Mouse (Mus musculus) heart, adult 2 months (tissue): ENCODE measurements at regions not wholly inside any gene's neighbourhood (a gene's known extent, or its start where the extent isn't known, plus 50 kb on each side); places are given as distances from the start of the nearest gene placed in this dataset.

Experiments used
- DNase-seq, 2 experiments: peaks; one replicate each; pipeline ENCODE4 v3.0.0; 2021
- H3K27ac ChIP-seq: fragments of 200-600 bp; 2 replicates; pipeline ENCODE4 v1.8.1; 2022
- H3K27me3 ChIP-seq: fragments of 200-500 bp; 2 replicates; pipeline ENCODE4 v1.6.1; 2012; ENCODE audit warnings: mild to moderate bottlenecking, low read length, inconsistent platforms, mixed read lengths; ENCODE audit not compliant: control insufficient read depth, insufficient read depth
- H3K36me3 ChIP-seq: fragments of 200-500 bp; 2 replicates; pipeline ENCODE4 v1.6.1; 2012; ENCODE audit warnings: low read length, inconsistent platforms; ENCODE audit not compliant: control insufficient read depth, insufficient read depth
- H3K4me1 ChIP-seq: fragments of 200-500 bp; 2 replicates; pipeline ENCODE4 v1.6.1; 2011; ENCODE audit warnings: low read length; ENCODE audit not compliant: control insufficient read depth, insufficient read depth
- H3K4me3 ChIP-seq: fragments of 200-600 bp; 2 replicates; pipeline ENCODE4 v1.8.1; 2022
- H3K79me2 ChIP-seq: fragments of 200-500 bp; replicated peaks from 2 replicates; pipeline ENCODE4 v1.6.1; 2012; ENCODE audit warnings: mild to moderate bottlenecking, inconsistent platforms, low read length, moderate library complexity, mixed read lengths; ENCODE audit not compliant: control insufficient read depth, insufficient read depth
- H3K9ac ChIP-seq: fragments of 200-500 bp; 2 replicates; pipeline ENCODE4 v1.6.1; 2012; ENCODE audit warnings: low read depth, mild to moderate bottlenecking, control low read depth, inconsistent platforms, low read length, mixed read lengths
- CTCF ChIP-seq: fragments of 200-600 bp; IDR thresholded peaks from 2 replicates; pipeline ENCODE4 v1.8.1; 2022; ENCODE audit warnings: antibody characterized with exemption, mild to moderate bottlenecking, moderate library complexity
- EP300 ChIP-seq: fragments of 200-500 bp; IDR thresholded peaks from 2 replicates; pipeline ENCODE4 v1.6.1; 2011; ENCODE audit warnings: low read depth, low read length, control low read depth; ENCODE audit not compliant: insufficient read depth
- POLR2A ChIP-seq: fragments of 200-500 bp; IDR thresholded peaks from 2 replicates; pipeline ENCODE4 v1.6.1; 2011; ENCODE audit warnings: mild to moderate bottlenecking, low read depth, low read length, control low read depth; ENCODE audit not compliant: insufficient read depth
- WGBS: fragments of 180-500 bp; shearing (Covaris S2); methylation state at CpG from one replicate; pipeline ENCODE4 v1.1.7; 2018; 5-methylcytosine and 5-hydroxymethylcytosine counted together
- intact Hi-C: fragments of 180-260 bp; cut with DNase I; formaldehyde crosslinking; loops from one replicate; pipeline ENCODE4 v1.15.1; 2025

DNA sequence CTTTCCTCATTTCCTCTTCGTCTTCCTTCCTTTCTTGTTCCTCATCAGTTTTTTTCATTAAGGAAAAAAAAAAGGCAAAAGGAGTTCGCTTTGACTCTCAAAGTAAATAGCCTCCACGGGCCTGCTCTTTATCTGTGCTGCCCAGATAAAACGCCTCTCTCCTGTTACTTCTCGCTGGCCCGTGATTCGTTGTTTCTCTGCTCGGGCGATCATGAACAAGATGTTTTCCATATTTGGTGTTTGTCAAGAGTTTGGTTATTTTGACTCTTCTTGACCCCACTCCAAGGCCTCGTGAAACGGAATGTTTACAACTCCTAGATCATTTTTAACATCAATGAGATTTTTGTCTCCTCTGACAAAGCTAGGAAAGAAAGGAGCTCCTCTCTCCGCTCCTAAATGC, 288.4 kb upstream of the Atp5g3 start:
- WGBS = 25% methylated on average over 12 of the region's 12 CpGs
- intact Hi-C loops = no loop called here
- Histone ChIP-seq H3K9ac (no peak overlapping the region), H3K36me3 (no peaks in the 10 kb centered on the region), H3K27me3 (no peaks in the 10 kb centered on the region), H3K4me3 (no peak overlapping the region), H3K27ac (no peak overlapping the region), H3K4me1 (no peaks in the 10 kb centered on the region), H3K79me2 (no peaks in the 10 kb centered on the region)
- TF ChIP-seq EP300 = no peak
- TF ChIP-seq CTCF = no peak
- TF ChIP-seq POLR2A = no peak
- DNase-seq = no peak

- H3K79me2 ChIP-seq = no peaks in the 10 kb centered on the region
- 45% methylated on average over 8 of the region's 8 CpGs for WGBS
Observed at GRCm38 (mm10) chr2:74187963-74188790, 277.1 kb upstream of the Atp5g3 start.

GRCm38 (mm10) chr2:74178106-74178505, 267.0 kb upstream of the Atp5g3 start:
- TF ChIP-seq POLR2A = no peak
- no peak for TF ChIP-seq EP300
- Histone ChIP-seq H3K27me3 (no peaks in the 10 kb centered on the region), H3K4me3 (no peak overlapping the region), H3K4me1 (no peaks in the 10 kb centered on the region), H3K27ac (no peak overlapping the region), H3K36me3 (no peaks in the 10 kb centered on the region), H3K79me2 (no peaks in the 10 kb centered on the region), H3K9ac (no peak overlapping the region)
- intact Hi-C loops = no loop called here
- WGBS = 93% methylated on average over 1 of the region's 1 CpGs
- DNase-seq = no peak

More at GRCm38 (mm10) chr2:74187963-74188790, 277.1 kb upstream of the Atp5g3 start:
- no peak for TF ChIP-seq POLR2A
- TF ChIP-seq EP300 = no peak
- no peak for TF ChIP-seq CTCF
- no peak overlapping the region for H3K4me3 ChIP-seq
- no peaks in the 10 kb centered on the region for H3K36me3 ChIP-seq
- DNase-seq = no peak
- intact Hi-C loops = no loop called here
- H3K4me1 ChIP-seq = no peaks in the 10 kb centered on the region
- H3K27ac ChIP-seq = no peak overlapping the region
- no peak overlapping the region for H3K9ac ChIP-seq
- no peaks in the 10 kb centered on the region for H3K27me3 ChIP-seq

DNA sequence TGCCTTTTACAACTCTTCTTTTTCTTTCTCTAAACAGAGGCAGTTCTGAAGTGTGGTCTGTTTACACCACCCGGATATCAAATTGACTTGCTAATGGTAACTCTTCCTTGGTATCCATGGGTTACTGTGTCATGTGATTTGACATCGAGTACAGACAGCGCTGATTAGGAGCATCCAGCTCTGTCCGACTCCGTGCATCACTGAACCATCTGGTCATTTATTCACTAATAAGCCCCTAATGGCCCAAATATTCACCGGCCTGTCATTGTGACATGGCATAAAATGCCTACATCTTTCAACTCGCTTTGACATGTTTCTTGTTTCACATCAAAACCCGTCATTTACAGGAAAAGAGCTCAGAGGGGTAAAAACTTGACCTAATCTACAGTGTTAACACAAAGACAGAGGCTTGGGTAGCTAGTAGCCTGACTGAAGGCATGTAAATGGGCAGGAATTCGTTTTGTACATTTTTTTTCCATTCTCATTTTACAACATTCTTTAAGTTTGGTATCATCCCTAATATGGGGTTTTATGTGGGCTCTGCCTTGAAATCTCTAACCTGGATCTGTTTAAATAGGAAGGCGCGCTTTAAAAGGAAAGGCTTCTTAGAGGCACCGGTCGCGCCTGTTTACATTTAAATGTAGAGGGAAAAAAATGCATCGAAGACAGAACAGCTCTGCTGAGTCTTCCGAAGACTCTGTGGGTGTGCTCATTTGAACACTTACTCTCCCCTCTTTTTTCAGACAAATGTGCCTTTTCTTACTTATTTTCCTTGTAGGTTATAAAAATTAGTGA, 257.8 kb upstream of the Atp5g3 start:
- intact Hi-C loops = no loop called here
- 77% methylated on average over 16 of the region's 16 CpGs for WGBS

DNA sequence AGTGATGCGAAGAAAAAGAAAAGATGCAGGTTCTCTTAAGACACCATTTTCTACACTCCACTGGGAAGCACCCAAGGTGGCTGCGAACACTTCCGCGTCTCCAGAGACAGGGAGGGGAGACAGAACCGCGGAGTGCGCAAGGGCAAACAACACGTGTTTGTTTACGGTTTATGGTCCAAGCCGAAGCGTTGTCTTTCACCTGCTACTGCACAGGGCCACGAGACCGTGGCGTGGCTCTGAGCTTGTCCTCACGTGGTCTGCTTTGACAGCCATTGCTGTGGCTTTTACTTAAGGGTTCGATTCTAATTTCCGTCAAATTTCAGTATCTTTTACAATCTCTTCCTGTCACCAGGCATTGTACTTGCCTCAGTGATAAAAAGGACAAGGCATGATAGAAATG, 257.2 kb upstream of the Atp5g3 start:
- Histone ChIP-seq H3K27ac (no peak overlapping the region), H3K9ac (no peak overlapping the region), H3K4me1 (no peaks in the 10 kb centered on the region), H3K79me2 (no peaks in the 10 kb centered on the region), H3K27me3 (no peaks in the 10 kb centered on the region), H3K4me3 (no peak overlapping the region), H3K36me3 (no peaks in the 10 kb centered on the region)
- no peak for DNase-seq
- TF ChIP-seq CTCF (no peak), POLR2A (no peak), EP300 (no peak)
- intact Hi-C loops = no loop called here
- WGBS = 86% methylated on average over 17 of the region's 17 CpGs

More for the DNA sequence above, 257.8 kb upstream of the Atp5g3 start:
- Histone ChIP-seq H3K4me1 (no peaks in the 10 kb centered on the region), H3K4me3 (no peak overlapping the region), H3K27me3 (no peaks in the 10 kb centered on the region), H3K9ac (no peak overlapping the region), H3K27ac (no peak overlapping the region), H3K36me3 (no peaks in the 10 kb centered on the region), H3K79me2 (no peaks in the 10 kb centered on the region)
- TF ChIP-seq EP300 (no peak), POLR2A (no peak), CTCF (no peak)
- no peak for DNase-seq

DNA sequence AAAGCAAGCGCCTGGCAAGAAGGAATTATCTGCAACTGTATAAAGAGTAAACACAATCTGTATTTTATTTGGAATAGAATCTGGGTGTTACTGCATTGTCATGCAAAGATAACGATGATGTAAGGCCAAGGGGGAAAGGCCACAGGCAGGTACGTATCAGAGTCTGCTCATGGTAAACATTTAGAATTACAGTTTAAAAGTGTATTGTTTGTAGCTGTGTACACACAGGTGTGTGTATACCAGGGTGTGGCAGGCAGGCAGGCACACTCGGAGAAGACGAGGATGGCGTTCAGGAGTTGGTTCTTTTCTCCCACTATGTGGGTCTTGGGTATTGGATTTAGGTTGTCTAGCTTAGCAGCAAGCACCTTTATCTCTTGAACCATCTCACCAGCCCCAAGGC, 242.9 kb upstream of the Atp5g3 start:
- Histone ChIP-seq H3K36me3 (no peaks in the 10 kb centered on the region), H3K4me3 (no peak overlapping the region), H3K4me1 (peaks cover 2% of the 10 kb centered on the region; the same call in 1 of the 2 replicates), H3K27me3 (no peaks in the 10 kb centered on the region), H3K27ac (no peak overlapping the region), H3K9ac (no peak overlapping the region), H3K79me2 (no peaks in the 10 kb centered on the region)
- no peak for DNase-seq
- 76% methylated on average over 6 of the region's 6 CpGs for WGBS
- TF ChIP-seq POLR2A (no peak), CTCF (no peak), EP300 (no peak)
- intact Hi-C loops = no loop called here
